Mouse (Mus musculus) MEL (cell line): ENCODE measurements around the gene Toe1.

Experiments used
- CHD2 ChIP-seq: IDR thresholded peaks from 2 replicates; pipeline ENCODE4 v1.6.1; 2011; ENCODE audit warnings: low read length, improper control_type of control experiment
- CTCF ChIP-seq, 3 experiments: IDR thresholded peaks in 2 of 3; conservative IDR thresholded peaks in 1 of 3; 2 replicates each; pipeline ENCODE4 v1.5.1; 2011 to 2012; ENCODE audit warnings: low read length in 3 of 3, low read depth in 2 of 3, mild to moderate bottlenecking in 2 of 3, improper control_type of control experiment in 1 of 3, inconsistent platforms in 1 of 3, mixed read lengths in 1 of 3, moderate library complexity in 1 of 3; ENCODE audit not compliant: control insufficient read depth in 1 of 3, insufficient read depth in 1 of 3, poor library complexity in 1 of 3, severe bottlenecking in 1 of 3
- EP300 ChIP-seq, 2 experiments: IDR thresholded peaks; 2 replicates each; pipeline ENCODE4 v1.6.1; 2011; ENCODE audit warnings: improper control_type of control experiment in 2 of 2, low read length in 2 of 2, low read depth in 1 of 2, mild to moderate bottlenecking in 1 of 2
- MAX ChIP-seq: IDR thresholded peaks from 2 replicates; pipeline ENCODE4 v1.6.1; 2011; ENCODE audit warnings: low read length, improper control_type of control experiment
- MAZ ChIP-seq: IDR thresholded peaks from 2 replicates; pipeline ENCODE4 v1.6.1; 2012; ENCODE audit warnings: low read depth, mild to moderate bottlenecking, inconsistent platforms, low read length, improper control_type of control experiment
- TBP ChIP-seq: IDR thresholded peaks from 2 replicates; pipeline ENCODE4 v1.8.0; 2011; ENCODE audit warnings: low read depth, low read length, improper control_type of control experiment
- ZC3H11A ChIP-seq: IDR thresholded peaks from 2 replicates; pipeline ENCODE4 v1.6.1; 2012; ENCODE audit warnings: low read depth, mild to moderate bottlenecking, inconsistent platforms, low read length, improper control_type of control experiment

DNA sequence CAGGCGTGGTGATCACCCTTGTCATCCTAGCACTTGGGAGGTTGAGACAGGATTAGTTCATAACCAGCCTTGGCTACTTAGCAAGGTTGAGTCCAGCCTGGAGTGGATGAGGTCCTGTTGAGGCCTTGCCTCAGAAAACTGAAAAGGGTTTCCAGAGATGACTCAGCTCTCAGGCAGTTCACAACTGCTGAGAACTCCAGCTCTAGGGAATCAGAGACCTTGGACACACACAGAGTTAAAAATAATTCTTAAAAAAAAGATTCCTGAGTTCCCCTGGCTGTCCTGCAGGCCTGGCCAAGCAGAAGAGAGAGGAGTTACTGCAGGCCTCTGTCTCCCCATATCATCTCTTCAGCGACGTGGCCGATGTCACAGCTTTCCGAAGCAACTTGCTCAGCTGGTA, 7.8 kb upstream of the Toe1 start:
- TF ChIP-seq ZC3H11A (no peak), TBP (no peak), EP300 (IDR thresholded peaks at IDR 0.05; ENCODE audit: low read depth in 1 of 2, low read length in 2 of 2) (no peak), MAZ (no peak), MAX (no peak), CTCF (IDR thresholded peaks at IDR 0.05 in 2 of 3, conservative IDR thresholded peaks at IDR 0.05 in 1 of 3; ENCODE audit: control insufficient read depth in 1 of 3, insufficient read depth in 1 of 3, low read depth in 2 of 3, low read length in 3 of 3, poor library complexity in 1 of 3, severe bottlenecking in 1 of 3) (no peak), CHD2 (no peak)
